Mouse (Mus musculus) ES-Bruce4 (cell line): ENCODE results near the gene Sms.

Experiments
- CTCF ChIP-seq: IDR thresholded peaks from one replicate; pipeline ENCODE4 v1.8.1; 2011; ENCODE audit warnings: low read depth, low read length
- EP300 ChIP-seq: IDR thresholded peaks from 2 replicates; pipeline ENCODE4 v1.6.1; 2011; ENCODE audit warnings: low read depth, low read length; ENCODE audit not compliant: insufficient read depth

GRCm38 (mm10) chrX:157489871-157490721 lies 2.0 kb downstream of the Sms start:
- no peak for TF ChIP-seq CTCF
- no peak for TF ChIP-seq EP300
